Mouse (Mus musculus) hindbrain, embryonic 11.5 days (tissue): ENCODE results near the gene Lrp6. TPM values are rescaled to one million over a fixed set of nuclear protein-coding genes. Genes with fewer than 3 reads are reported as not detected.
A peak's percentile ranks its signal among the peaks of the same experiment; 100 is the strongest.

Experiments used
- ATAC-seq: fragments of 200-750 bp; cut with Nextera tagmentation; 2 replicates; pipeline ENCODE4 v1.8.0; 2017; ENCODE audit warnings: mild to moderate bottlenecking, moderate TSS enrichment, moderate library complexity; ENCODE audit not compliant: low FRiP score
- DNase-seq: peaks from one replicate; pipeline ENCODE4 v3.0.0-alpha.2; 2015; ENCODE audit warnings: low spot score
- H3K27ac ChIP-seq: fragments of 300-500 bp; sonication (generic); 2 replicates; pipeline ENCODE4 v1.5.1; 2014; ENCODE audit warnings: mild to moderate bottlenecking, low read depth, low read length
- H3K27me3 ChIP-seq: fragments of 300-500 bp; sonication (generic); 2 replicates; pipeline ENCODE4 v1.6.1; 2014; ENCODE audit warnings: mild to moderate bottlenecking, low read length, moderate library complexity, mixed read lengths; ENCODE audit not compliant: control insufficient read depth, insufficient read depth
- H3K36me3 ChIP-seq: fragments of 300-500 bp; sonication (generic); 2 replicates; pipeline ENCODE4 v1.6.1; 2014; ENCODE audit warnings: mild to moderate bottlenecking, low read length, moderate library complexity, mixed read lengths; ENCODE audit not compliant: control insufficient read depth, insufficient read depth
- H3K4me1 ChIP-seq: fragments of 300-500 bp; sonication (generic); replicated peaks from 2 replicates; pipeline ENCODE4 v1.6.1; 2014; ENCODE audit warnings: low read length, mixed read lengths; ENCODE audit not compliant: control insufficient read depth, insufficient read depth
- H3K4me2 ChIP-seq: fragments of 300-500 bp; sonication (generic); replicated peaks from 2 replicates; pipeline ENCODE4 v1.6.1; 2014; ENCODE audit warnings: mild to moderate bottlenecking, low read depth, low read length
- H3K4me3 ChIP-seq: fragments of 300-500 bp; sonication (generic); 2 replicates; pipeline ENCODE4 v1.5.1; 2014; ENCODE audit warnings: low read depth, low read length
- H3K9ac ChIP-seq: fragments of 300-500 bp; sonication (generic); 2 replicates; pipeline ENCODE4 v1.6.1; 2014; ENCODE audit warnings: low read depth, low read length
- H3K9me3 ChIP-seq: fragments of 300-500 bp; sonication (generic); 2 replicates; pipeline ENCODE4 v1.6.1; 2016; ENCODE audit warnings: low read length; ENCODE audit not compliant: control insufficient read depth
- WGBS: fragments of 180-500 bp; shearing (Covaris S2); extraction: QIAGEN DNeasy Blood & Tissue Kit; methylation state at CpG from one replicate; pipeline ENCODE4 v1.1.7; 2014; 5-methylcytosine and 5-hydroxymethylcytosine counted together
- polyA plus RNA-seq: library from polyadenylated mRNA; unstranded; fragments of >200 nt; fragmentation: Nextera tagmentation; extraction: Ambion mirVana; gene quantifications from 2 replicates; pipeline ENCODE4 v1.2.1, GENCODE M21; 2014

Lrp6 gene
- polyA plus RNA-seq, 1 experiment from 2014 or later = 37.1 TPM

DNA sequence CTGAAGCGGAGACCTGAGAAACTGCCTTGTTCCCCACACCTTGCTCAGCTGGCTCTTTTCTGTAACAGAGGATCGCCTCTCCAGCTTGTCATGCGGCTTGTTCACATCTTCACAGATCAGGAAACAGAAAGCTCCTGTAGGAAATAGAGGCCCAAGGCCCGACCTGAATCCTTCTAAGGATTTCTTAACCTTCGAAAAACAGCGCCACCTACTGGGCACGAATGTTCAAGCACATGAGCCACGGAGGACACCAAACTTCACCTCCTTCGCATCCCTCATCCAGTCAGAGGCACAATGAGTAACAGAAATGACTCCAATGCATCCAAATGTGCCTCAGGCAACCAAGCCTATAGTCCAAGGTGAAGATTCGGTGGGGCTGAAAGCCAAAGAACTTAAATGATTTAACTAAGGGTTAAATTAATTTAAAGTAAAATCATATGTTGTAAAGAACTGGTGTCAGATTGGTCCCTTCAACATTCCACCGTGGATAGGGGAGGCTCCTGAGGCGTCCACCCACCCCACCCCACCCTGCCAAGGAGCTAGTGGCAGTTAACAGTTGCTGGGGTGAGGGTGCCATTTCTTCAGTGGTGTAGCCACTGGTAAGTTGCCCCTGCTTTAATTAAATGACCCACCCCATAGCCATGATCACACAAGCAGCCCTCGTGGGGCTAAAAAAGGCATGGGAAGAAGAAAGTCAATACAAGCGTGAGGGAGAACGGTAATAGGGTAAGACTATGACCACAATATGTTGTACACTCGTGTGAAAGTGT, 163.7 kb downstream of the Lrp6 start:
- ATAC-seq = no peak

More for the DNA sequence above, 163.7 kb downstream of the Lrp6 start:
- Histone ChIP-seq H3K27ac (no peak overlapping the region), H3K4me3 (no peak overlapping the region), H3K9me3 (no peaks in the 10 kb centered on the region), H3K4me2 (no peak overlapping the region), H3K36me3 (no peaks in the 10 kb centered on the region), H3K4me1 (no peaks in the 10 kb centered on the region), H3K9ac (no peak overlapping the region), H3K27me3 (no peaks in the 10 kb centered on the region)
- DNase-seq = peak; percentile 84
- 45% methylated on average over 16 of the region's 16 CpGs for WGBS

Other genes with a start within 250 kb of the Lrp6 start
- gene Bcl2l14, start 170.6 kb downstream of the Lrp6 start, polyA plus RNA-seq = 0.15 and 0.17 TPM in 2 replicates
- 0.66 and 0.93 TPM in 2 replicates for gene Mansc1, start 65.5 kb upstream of the Lrp6 start, polyA plus RNA-seq
- gene Borcs5, start 72.5 kb upstream of the Lrp6 start, polyA plus RNA-seq = 33.2 and 37.4 TPM in 2 replicates
- 13.0 and 16.3 TPM in 2 replicates for gene Dusp16, start 225.7 kb upstream of the Lrp6 start, polyA plus RNA-seq